Mouse (Mus musculus) ovary, adult 18-20 months (tissue): ENCODE data around the gene Paqr7.
A peak's percentile ranks its signal among the peaks of the same experiment; 100 is the strongest.

Experiments used
- DNase-seq: peaks from one replicate; pipeline ENCODE4 v3.0.0; 2022; ENCODE audit warnings: low spot score, mixed read lengths

The Paqr7 gene

DNA sequence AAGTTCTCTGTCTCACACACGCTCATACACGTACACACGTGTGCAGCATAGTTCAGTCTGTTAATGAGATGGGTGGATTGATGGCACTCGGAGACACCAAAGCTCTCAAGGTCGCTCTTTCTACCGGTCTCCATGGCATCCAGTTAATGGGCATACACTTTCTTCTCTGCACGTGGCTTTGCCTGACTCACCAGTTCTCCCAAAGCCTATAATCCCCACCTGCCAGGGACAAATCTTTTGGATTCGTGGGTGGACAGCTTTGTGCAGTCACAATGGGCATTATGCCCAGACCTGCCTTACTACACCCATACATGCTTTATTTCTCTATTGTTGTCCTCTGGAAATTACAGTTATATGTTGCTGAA lies 39.3 kb downstream of the Paqr7 start:
- no peak for DNase-seq

DNA sequence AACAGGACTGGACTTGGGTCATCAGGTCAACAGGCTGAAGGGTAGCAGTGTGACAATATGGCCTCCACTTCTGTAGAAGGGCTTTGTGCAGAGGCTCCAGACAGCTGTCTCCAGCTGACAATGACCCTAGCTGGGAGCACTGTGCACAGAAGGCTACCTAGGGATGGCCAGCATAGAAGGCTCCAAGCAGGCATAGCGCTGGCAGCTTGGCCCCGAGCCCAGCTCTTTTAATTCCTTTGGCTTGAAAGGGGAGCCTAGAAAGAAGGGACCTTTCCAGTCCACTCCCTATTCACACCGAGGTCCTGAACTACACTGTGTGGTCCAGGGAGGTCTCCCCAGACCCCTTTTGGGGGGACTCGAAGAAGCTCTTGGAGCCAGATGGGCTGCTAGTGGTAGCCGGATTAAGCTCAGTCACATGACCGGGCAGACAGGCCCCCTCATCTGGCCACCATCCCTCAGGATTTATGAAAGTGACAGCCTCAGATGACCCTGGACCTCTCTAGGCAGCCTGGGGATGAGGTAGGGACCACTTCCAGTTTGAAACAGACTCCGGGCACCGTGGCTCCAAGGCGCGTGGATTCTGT lies 42.6 kb downstream of the Paqr7 start:
- DNase-seq, result no peak

DNA sequence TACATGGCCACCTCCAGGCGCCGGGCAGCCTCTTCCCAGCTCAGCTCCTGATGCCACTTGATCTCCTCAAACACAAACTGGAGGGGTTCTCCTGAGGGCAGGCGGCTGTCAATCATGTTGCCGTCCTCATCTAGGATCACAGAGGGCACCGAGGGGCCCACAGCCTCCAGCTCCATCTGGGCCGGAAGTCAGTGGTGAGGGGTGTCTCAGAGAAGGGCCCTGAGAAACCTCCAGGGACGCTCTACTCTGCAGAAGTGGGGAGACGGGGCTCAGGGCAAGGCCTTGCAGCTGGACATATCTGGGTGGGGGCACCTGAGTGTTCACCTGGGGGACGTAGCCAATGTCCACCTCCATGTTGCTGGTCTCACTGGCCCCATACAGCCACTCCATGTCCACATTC lies 46.2 kb downstream of the Paqr7 start:
- no peak for DNase-seq

DNA sequence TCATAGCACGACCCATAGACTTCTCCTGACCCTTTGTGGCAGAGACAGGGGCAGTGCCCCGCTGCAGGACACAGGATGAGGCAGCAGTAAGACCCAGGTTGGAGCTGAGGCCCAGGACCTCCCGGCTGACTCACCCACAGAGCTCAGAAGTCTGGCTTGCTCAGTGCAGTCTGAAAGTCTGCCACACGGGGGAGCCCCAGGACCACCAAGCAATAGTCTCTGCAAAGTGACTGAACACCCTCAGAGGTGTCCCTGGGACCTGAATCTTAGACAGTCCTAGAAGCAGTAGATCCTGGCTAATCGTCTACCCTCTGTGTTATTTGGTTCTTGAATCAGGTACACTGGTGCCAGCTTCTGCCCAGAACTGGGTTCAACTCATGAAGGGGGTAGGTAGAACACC lies 46.8 kb downstream of the Paqr7 start:
- DNase-seq, result peak; percentile 73

DNA sequence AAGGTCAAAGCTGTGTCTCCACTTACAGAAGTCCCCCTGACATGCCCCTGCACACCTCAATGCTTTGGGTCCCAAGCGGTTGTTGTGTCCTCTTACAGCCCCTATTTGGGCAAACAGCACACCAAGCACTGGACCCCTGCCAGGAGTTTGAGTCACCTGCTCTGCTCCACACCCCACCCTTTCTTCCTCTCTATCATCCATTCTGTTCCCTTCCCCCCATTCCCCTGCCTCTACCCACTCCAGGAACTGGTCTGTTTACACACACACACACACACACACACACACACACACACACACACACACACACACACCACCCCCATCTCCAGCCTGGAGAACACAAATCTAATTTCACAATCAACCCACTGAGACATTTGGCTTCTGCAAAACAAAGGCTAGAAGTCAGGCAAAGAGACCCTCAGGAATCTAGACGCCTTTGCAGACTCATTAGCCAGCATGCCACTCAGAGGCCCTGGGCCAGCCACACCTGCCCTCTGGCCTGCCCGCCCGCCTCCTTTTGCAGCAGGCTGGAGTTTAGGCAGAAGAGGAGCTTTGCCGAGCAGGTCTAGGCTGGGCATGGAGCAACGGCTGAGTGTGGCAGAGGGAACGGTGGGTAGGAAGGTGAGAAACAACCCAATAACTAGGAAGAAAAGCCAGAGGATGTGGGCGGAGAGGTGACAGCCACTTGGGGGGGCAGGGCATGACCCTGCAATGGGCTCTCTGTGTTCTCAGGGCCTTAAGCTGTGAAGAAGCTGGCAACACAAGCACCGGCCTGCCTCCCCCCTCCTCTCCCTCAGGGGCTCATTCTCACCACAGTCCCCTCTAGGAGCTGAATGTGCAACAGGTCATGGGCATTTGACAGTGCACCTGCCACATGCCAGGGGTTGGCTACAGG lies 50.6 kb downstream of the Paqr7 start:
- DNase-seq, result no peak

DNA sequence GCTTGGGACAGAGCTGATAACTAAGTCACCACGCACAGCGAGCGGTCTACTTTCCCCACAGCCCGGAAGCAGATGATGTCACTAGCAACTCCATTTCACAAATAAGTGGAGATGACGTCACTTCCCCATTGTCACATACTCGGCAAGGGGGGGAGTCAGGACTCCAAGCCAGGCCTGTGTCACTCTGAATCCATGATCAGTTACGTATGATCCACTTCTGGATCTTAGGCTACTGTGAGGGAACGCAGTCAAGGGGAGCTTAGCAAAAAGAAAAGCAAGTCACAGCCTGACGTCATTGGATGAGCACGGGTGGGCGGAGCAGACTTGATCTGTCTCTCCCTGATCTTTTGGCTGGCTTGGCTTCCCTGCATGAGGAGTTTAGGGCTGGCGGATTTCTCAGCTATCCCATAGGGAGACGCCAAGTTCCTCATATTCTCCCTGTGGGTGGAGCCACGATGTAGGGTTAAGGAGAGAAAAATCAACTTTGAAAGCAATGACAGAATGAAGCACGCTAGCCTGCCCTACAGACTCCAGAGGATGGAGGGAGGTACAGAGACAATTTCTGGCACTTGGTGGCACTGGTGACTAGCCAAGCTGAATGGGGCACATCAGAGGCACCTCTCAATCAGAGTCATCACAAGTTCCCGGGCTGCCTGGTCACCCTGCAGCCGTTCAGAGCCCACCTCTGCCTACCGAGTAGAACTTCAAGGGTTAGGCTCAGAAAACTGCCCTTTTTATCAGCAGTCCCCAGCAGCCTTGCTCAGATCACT lies 51.9 kb downstream of the Paqr7 start:
- no peak for DNase-seq

DNA sequence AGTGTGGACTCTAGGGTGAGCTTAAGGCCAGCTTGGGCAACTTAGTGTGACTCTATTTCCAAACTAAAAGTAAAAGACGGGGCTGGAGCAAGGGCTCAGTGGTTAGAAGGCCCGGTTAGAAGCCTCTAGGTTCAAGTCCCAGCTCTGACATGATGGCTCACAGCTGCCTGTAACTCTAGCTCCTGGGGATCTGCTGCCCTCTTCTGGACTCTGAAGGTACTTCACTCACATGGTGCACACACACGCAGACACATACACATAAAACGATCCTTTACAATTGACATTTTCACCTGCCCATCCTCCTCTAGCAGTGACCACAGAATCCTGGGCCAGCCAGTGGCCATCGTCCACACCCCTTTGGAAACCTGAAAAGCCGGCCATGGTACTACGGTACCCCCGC lies 53.4 kb downstream of the Paqr7 start:
- no peak for DNase-seq

DNA sequence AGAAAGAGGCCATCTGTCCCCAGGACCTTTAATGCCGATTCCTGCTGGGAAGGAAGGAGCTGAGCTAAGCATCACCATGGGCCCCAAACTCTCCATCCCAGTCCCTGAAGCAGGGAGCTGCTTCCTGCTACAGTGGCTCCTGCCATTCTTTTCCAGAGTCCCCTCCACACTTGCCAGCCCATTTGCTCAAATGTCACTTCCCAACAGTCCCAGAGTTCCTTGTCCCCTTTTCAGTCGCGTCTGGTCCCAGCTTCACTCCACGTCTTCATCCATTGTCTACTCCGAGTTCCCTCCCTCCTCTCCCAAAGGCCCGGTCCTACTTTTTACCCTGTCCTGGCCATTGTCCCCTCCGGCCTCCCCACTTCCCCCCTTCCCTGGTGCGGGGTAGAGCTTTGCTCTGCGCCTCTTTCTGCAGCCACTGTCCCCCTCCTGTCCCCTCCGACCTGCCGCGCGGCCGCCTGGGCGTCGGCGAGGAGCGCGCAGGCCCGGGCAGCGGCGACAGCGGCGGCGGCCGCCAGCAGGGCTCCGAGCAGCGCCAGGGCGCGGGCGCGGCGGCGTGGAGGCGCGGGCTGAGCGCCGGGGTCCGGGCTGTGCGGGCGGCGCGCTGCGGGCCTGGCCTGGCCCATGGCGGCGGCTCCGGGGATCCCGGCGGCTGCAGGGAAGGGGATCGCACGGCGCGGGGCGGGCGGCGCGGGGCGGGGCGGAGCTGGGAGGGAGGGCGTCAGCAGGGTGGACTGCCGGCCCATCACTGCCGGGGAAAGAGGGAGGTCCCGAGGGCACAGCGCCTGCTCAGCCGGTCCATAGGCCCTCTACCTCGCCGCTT lies 55.2 kb downstream of the Paqr7 start, which contains the start of gene Selenon:
TSS of gene Selenon (minus strand) at position 673 of the 823 bp plus-strand sequence.
- peak; percentile 70 for DNase-seq

DNA sequence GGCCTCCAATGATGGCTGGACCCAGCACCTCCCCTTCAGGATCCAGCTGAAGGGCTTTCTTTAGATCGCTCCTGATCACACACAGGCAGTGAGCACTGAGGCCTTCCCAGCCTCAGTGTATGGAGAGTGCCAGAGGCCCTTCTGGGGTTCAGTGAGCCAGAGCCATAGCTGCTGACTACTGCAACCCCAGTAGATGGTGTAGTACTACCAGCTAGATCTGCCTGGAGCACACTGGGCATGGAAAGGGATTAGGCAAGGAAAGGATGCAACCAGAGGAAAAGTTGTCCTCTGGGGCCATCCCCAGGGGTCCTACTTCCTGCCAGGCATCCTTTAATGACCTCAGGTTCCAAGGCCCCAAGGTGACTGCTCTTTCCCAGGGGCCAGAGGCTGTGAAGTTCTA lies 57.1 kb downstream of the Paqr7 start:
- no peak for DNase-seq

DNA sequence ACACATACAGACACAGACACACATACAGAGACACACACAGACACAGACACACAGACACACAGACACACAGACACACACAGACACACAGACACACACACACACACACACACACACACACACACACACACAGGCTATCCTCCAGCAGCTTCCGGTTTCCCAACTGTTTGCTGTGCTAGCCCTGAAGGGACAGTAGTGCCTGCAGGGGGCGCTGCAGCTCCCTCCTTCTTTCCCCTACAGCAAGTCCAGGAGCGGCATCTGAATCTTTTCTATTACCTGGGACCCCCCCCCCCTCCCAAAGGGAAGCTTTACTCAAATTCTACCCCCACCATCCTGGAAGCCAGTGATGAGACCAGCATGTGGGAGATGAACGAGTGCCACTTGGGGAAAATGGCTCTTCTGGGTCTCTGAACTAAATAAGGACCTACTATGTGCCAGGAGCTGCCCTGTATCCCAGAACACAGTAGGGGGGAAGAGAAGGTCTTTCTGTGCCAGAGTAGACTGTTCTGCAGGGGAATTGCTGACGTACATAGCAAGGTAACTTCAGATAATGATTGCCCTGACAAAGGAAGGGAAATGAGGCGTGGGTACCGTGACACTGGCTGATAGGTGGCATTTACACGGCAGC lies 59.6 kb downstream of the Paqr7 start:
- no peak for DNase-seq

DNA sequence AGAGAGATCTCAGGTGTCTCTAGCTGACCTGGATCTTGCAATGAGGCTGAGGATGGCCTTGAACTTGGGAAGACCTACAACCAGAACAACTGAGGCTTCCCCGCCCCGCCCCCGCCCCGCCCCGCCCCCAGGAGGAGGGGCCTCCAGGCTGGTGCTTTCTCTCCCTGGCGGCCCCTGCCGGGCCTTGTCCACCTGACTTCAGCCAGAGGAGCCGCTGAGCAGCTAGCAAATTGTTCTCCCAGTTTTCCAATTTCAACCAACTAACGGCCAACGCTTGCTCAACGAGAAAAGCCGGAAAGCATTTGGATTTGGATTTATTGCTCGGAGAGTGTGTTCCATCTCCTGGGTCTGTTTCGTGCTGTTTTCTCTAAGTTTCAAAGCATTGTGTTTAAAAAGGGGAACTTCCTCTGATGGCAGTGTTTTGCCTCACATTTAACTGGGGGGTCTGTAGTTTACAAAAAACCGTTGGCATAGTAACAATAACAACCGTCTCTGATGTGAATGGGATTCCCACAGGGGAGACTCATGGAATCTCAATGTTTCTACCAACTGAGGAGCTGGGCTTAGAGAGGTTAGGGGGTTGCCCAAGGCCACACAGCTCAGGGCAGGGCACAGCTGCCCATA lies 61.2 kb downstream of the Paqr7 start:
- DNase-seq, result no peak

DNA sequence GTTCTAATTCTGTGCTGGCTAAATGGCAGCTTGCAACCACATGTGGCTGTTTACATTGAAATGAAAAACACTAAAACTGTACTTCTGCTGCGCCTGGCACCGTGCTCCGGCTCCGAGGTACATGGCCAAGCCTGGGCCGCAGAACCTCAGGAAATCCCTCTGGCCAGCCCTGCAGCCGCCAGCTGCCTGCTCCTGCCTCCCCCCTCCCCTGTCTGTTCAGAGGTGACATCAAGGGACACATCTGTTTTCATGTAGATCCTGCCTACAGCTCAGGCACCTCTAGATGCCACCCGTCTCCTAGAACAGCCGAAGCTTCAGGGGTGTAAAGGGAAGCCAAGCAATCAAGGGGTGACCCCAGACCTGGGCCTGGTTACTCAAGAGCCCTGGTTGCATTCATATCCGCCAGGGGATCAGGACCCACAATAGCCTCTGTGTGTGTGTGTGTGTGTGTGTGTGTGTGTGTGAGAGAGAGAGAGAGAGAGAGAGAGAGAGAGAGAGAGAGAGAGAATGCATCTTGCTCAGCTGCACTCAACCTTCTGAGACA lies 62.1 kb downstream of the Paqr7 start:
- DNase-seq, result no peak

DNA sequence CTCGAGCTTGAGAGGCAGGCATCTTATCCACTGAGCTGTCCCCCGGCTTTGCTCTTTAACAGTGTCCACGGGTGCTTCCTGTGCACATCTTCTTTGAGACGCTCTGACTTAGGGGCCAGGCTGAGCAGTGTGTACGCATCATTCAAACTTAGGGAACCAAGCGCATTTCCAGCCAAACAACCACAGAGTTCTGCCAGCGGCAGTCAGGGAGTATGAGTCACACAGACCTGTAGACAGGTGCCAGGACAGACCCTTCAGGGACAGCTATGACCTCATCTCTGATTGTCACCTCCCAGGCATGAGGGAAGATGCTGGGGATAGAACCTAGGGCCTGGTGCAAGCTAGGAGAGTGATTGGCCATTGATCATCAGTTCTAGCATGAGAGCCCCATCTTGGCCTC lies 62.7 kb downstream of the Paqr7 start:
- no peak for DNase-seq
